Mouse (Mus musculus): ENCODE measurements around the gene Rora.

Rora gene

GRCm38 (mm10) chr9:69313297-69313696, 659.7 kb downstream of the Rora start:
- no peak for DNase-seq (ENCODE audit: low spot score)

- DNase-seq (ENCODE audit: low spot score) = no peak
Measured at GRCm38 (mm10) chr9:69314451-69315210, 661.0 kb downstream of the Rora start.

- no peak for DNase-seq (ENCODE audit: low spot score)
Measured at GRCm38 (mm10) chr9:69317527-69318115, 664.0 kb downstream of the Rora start.

GRCm38 (mm10) chr9:69319434-69319833, 665.8 kb downstream of the Rora start:
- no peak for DNase-seq (ENCODE audit: low spot score)

- no peak for DNase-seq (ENCODE audit: low spot score)
Measured at GRCm38 (mm10) chr9:69319913-69320634, 666.5 kb downstream of the Rora start.

GRCm38 (mm10) chr9:69320635-69321027, 667.0 kb downstream of the Rora start:
- no peak for DNase-seq (ENCODE audit: low spot score)

GRCm38 (mm10) chr9:69321956-69322355, 668.4 kb downstream of the Rora start:
- no peak for DNase-seq (ENCODE audit: low spot score)

GRCm38 (mm10) chr9:69323831-69324230, 670.2 kb downstream of the Rora start:
- no peak for DNase-seq (ENCODE audit: low spot score)

- DNase-seq (ENCODE audit: low spot score) = no peak
Measured at GRCm38 (mm10) chr9:69327077-69327476, 673.5 kb downstream of the Rora start.

- no peak for DNase-seq (ENCODE audit: low spot score)
Measured at GRCm38 (mm10) chr9:69327591-69327990, 674.0 kb downstream of the Rora start.

- no peak for DNase-seq (ENCODE audit: low spot score)
Measured at GRCm38 (mm10) chr9:69331790-69332189, 678.2 kb downstream of the Rora start.

GRCm38 (mm10) chr9:69332802-69333568, 679.4 kb downstream of the Rora start:
- no peak for DNase-seq (ENCODE audit: low spot score)

GRCm38 (mm10) chr9:69333654-69334053, 680.1 kb downstream of the Rora start:
- no peak for DNase-seq (ENCODE audit: low spot score)

GRCm38 (mm10) chr9:69334106-69334505, 680.5 kb downstream of the Rora start:
- DNase-seq (ENCODE audit: low spot score) = no peak

GRCm38 (mm10) chr9:69336063-69336462, 682.5 kb downstream of the Rora start:
- DNase-seq (ENCODE audit: low spot score) = no peak

GRCm38 (mm10) chr9:69339199-69339598, 685.6 kb downstream of the Rora start:
- no peak for DNase-seq (ENCODE audit: low spot score)

- no peak for DNase-seq (ENCODE audit: low spot score)
Measured at GRCm38 (mm10) chr9:69339829-69340228, 686.2 kb downstream of the Rora start.

- no peak for DNase-seq (ENCODE audit: low spot score)
Measured at GRCm38 (mm10) chr9:69340421-69340820, 686.8 kb downstream of the Rora start.

- DNase-seq (ENCODE audit: low spot score) = no peak
Measured at GRCm38 (mm10) chr9:69343881-69344280, 690.3 kb downstream of the Rora start.

- no peak for DNase-seq (ENCODE audit: low spot score)
Measured at GRCm38 (mm10) chr9:69345550-69345949, 692.0 kb downstream of the Rora start.

- DNase-seq (ENCODE audit: low spot score) = no peak
Measured at GRCm38 (mm10) chr9:69347796-69348195, 694.2 kb downstream of the Rora start.

- DNase-seq (ENCODE audit: low spot score) = no peak
Measured at GRCm38 (mm10) chr9:69349537-69349936, 696.0 kb downstream of the Rora start.

All from MN1 (cell line).